Mouse (Mus musculus): ENCODE data around the gene Olfr1137. TPM values are rescaled to one million over a fixed set of nuclear protein-coding genes. Genes with fewer than 3 reads are reported as not detected.

Gene Olfr1137
- polyA plus RNA-seq (2017; shearing (Covaris generic)): not detected

DNA sequence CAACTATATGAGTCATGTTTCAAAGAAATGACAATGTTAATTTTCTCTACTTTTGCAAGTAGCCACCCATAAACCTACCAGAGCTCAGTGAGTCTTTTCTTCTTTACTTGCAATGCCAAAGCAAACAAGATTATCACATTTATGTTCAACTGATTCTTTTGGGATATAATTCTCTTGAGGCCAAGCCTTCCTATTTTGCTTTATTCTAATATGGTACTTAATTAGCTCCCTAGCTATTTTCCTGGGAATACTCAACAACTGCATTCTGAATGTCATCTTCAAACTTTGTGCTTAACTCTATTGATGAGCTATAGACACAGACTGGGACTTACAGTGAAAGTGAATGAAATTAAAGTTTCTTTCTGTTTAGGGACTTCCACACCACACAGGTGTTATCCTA, at the start of gene Olfr1137:
TSS of gene Olfr1137 (minus strand) at position 101 of the 400 bp plus-strand sequence.
- no peak for ATAC-seq

DNA sequence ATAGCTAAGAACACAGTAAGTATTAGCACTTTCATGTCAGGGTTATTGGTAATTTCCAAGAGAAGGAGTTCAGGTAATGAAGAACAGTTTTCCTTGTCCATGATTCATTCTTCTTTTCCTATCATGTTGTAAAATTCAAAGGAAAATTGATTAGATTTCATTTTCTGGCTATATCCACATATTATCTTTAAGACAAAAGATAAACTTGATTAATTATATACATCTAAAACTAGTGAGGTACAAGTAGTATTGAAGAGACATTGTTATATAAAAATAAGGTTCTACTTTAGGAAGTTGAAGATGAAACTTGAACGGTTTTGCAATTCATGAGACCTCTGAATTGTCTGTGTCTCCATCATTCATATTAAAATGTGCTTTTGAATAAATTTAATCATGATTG, 40.9 kb upstream of the Olfr1137 start, which contains the start of gene Olfr1141:
TSS of gene Olfr1141 (minus strand) at position 101 of the 400 bp plus-strand sequence.
- ATAC-seq: no peak

- ATAC-seq: no peak
Observed at GRCm38 (mm10) chr2:87743452-87743851, 30.5 kb upstream of the Olfr1137 start, which contains the start of gene Olfr1140. Gene Olfr1140, plus strand, starts transcription at chr2:87743752.

GRCm38 (mm10) chr2:87739878-87740277, 26.9 kb upstream of the Olfr1137 start, which contains the start of gene Olfr1138:
Gene Olfr1138, minus strand, starts transcription at chr2:87739978.
- ATAC-seq: no peak

DNA sequence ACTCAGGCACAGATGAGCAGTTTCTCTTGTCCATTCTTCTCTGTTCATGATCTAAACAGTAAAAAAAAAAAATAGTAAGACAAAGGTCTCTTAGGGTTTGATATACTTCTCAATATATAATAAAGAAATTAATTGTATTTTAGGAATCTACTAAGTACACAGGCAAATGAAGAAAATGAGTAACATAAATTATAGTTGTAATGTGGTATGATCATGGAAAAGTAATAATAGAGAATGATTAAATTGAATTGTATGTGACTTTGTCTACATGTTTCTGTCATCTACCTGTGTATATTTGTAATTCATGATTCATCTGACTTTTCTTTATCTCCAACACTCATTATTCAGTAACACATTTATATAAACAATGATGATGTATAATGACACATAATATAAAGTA, 19.1 kb downstream of the Olfr1137 start, which contains the start of gene Olfr1136:
TSS of gene Olfr1136 (minus strand) at position 101 of the 400 bp plus-strand sequence.
- no peak for ATAC-seq

GRCm38 (mm10) chr2:87673564-87673963, 39.4 kb downstream of the Olfr1137 start, which contains the start of gene Olfr1135:
Gene Olfr1135, minus strand, starts transcription at chr2:87673664.
- no peak for ATAC-seq

Other genes with a start within 250 kb of the Olfr1137 start
- gene Pramel7, start 216.1 kb downstream of the Olfr1137 start, polyA plus RNA-seq (2017; shearing (Covaris generic)): not detected
- not detected for gene Pramel6, start 206.6 kb downstream of the Olfr1137 start, polyA plus RNA-seq (2017; shearing (Covaris generic))
- not detected for gene Olfr153, start 181.4 kb downstream of the Olfr1137 start, polyA plus RNA-seq (2017; shearing (Covaris generic))
- gene Olfr1128, start 167.6 kb downstream of the Olfr1137 start, polyA plus RNA-seq (2017; shearing (Covaris generic)): not detected
- not detected for gene Olfr1129, start 139.3 kb downstream of the Olfr1137 start, polyA plus RNA-seq (2017; shearing (Covaris generic))
- gene Olfr1130, start 107.0 kb downstream of the Olfr1137 start, polyA plus RNA-seq (2017; shearing (Covaris generic)): not detected
- gene Olfr1131, start 86.1 kb downstream of the Olfr1137 start, polyA plus RNA-seq (2017; shearing (Covaris generic)): not detected
- not detected for gene Olfr1132, start 75.6 kb downstream of the Olfr1137 start, polyA plus RNA-seq (2017; shearing (Covaris generic))
- gene Olfr1133, start 65.8 kb downstream of the Olfr1137 start, polyA plus RNA-seq (2017; shearing (Covaris generic)): not detected
- gene Olfr1134, start 54.7 kb downstream of the Olfr1137 start, polyA plus RNA-seq (2017; shearing (Covaris generic)): not detected
- not detected for gene Olfr1135, start 39.5 kb downstream of the Olfr1137 start, polyA plus RNA-seq (2017; shearing (Covaris generic))
- gene Olfr1136, start 19.2 kb downstream of the Olfr1137 start, polyA plus RNA-seq (2017; shearing (Covaris generic)): not detected
- not detected for gene Olfr1138, start 26.8 kb upstream of the Olfr1137 start, polyA plus RNA-seq (2017; shearing (Covaris generic))
- not detected for gene Olfr1140, start 30.6 kb upstream of the Olfr1137 start, polyA plus RNA-seq (2017; shearing (Covaris generic))
- not detected for gene Olfr1141, start 40.8 kb upstream of the Olfr1137 start, polyA plus RNA-seq (2017; shearing (Covaris generic))
- not detected for gene Olfr152, start 66.3 kb upstream of the Olfr1137 start, polyA plus RNA-seq (2017; shearing (Covaris generic))
- gene Olfr1143, start 87.4 kb upstream of the Olfr1137 start, polyA plus RNA-seq (2017; shearing (Covaris generic)): not detected
- gene Olfr1145, start 96.6 kb upstream of the Olfr1137 start, polyA plus RNA-seq (2017; shearing (Covaris generic)): not detected
- gene Olfr1148, start 117.4 kb upstream of the Olfr1137 start, polyA plus RNA-seq (2017; shearing (Covaris generic)): not detected
- not detected for gene Olfr1150-ps1, start 130.8 kb upstream of the Olfr1137 start, polyA plus RNA-seq (2017; shearing (Covaris generic))
- not detected for gene Olfr1151, start 142.7 kb upstream of the Olfr1137 start, polyA plus RNA-seq (2017; shearing (Covaris generic))
- gene Olfr1152, start 153.3 kb upstream of the Olfr1137 start, polyA plus RNA-seq (2017; shearing (Covaris generic)): not detected
- gene Olfr1153, start 181.8 kb upstream of the Olfr1137 start, polyA plus RNA-seq (2017; shearing (Covaris generic)): not detected
- gene Olfr1154, start 192.0 kb upstream of the Olfr1137 start, polyA plus RNA-seq (2017; shearing (Covaris generic)): not detected
- not detected for gene Olfr1155, start 232.0 kb upstream of the Olfr1137 start, polyA plus RNA-seq (2017; shearing (Covaris generic))
- under 1 TPM in 1 of 3 experiments, not detected in 2; 0.23 TPM for gene Olfr1156, start 239.9 kb upstream of the Olfr1137 start, polyA plus RNA-seq (2017; shearing (Covaris generic))